Mouse (Mus musculus): ENCODE results near the gene Catsper3.

Gene Catsper3

GRCm38 (mm10) chr13:55784268-55784667, at the start of gene Catsper3:
Catsper3 (plus strand) TSS chr13:55784568.
- DNase-seq, result no peak

GRCm38 (mm10) chr13:55737885-55738284, 46.5 kb upstream of the Catsper3 start:
- no peak for DNase-seq

- no peak for DNase-seq
Observed at GRCm38 (mm10) chr13:55742306-55742705, 42.1 kb upstream of the Catsper3 start.

DNA sequence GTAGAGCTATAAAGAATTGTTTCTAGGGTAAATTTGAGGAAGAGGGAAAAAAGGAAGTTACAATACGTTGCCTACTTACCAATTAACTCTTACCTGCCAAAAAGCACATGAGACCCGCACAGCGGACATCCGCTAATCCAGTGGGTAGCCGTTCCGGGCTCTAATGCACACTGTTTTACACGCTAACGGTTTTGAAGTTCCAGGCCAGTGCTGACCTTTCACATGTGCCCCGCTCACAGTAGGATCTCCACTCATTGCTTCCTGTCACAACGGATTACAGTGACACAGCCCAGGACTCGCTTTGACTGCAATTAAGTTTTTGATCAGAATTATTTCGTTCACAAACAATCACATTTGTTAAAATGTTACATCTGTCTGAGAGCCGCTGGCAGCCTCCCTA, 30.0 kb upstream of the Catsper3 start:
- no peak for DNase-seq

DNA sequence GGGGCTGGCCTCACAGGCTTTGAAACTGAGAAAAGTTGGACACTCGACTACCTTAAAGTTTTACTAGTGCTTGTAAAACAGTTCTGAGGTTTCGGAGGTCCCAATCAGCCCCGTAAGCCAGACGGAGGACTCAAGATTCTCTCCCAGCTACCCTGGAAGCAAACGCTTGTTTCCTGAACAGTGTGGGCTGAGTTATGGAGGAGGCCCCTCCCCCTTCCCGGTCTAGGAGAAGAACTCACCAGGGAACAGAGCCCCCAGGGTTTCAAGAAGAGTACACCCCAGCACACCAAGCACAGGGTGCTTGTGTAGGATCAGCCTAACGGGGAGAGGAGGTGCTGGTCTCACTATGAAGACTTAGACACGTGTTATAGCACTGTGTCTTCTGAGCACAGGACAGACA, 27.6 kb upstream of the Catsper3 start:
- DNase-seq, result no peak

DNA sequence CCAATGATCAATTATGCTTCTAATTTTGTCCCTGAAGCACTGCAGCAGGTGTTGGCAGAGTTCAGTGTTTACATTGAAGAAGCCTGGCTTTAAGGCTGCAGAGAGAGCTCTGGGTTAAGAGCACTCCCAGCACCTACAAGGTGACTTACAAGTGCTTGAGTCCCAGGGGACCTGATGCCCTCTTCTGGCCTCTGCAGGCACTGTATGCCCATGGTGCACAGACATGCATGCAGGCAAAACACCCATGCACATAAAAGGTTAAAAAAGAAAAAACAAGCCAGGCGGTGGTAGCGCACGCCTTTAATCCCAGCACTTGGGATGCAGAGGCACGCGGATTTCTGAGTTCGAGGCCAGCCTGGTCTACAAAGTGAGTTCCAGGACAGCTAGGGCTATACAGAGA, 26.7 kb upstream of the Catsper3 start:
- no peak for DNase-seq

DNA sequence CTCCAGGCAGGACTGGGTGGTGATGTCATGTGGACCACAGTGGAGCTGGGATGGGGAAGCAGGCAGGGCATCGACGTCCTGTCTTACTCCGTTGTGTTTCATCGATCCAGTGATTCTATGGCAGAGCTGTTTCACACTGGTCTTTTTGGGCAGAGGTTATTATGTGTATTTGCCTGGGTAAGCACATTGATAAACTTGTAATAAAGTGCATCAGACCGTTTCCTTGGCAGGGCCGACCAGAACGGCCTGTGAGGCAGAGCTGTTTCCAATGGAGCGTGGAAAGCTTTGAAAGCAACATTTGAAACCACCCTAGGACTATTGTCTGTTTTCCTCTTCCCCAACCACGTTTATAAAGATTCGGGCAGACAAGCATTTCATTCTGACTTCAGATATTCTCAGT, 23.8 kb upstream of the Catsper3 start:
- DNase-seq, result no peak

- DNase-seq, result no peak
Observed at GRCm38 (mm10) chr13:55761486-55761885, 22.9 kb upstream of the Catsper3 start.

GRCm38 (mm10) chr13:55774352-55774751, 10.0 kb upstream of the Catsper3 start:
- DNase-seq, result no peak

- no peak for DNase-seq
Observed at GRCm38 (mm10) chr13:55775056-55775455, 9.3 kb upstream of the Catsper3 start.

DNA sequence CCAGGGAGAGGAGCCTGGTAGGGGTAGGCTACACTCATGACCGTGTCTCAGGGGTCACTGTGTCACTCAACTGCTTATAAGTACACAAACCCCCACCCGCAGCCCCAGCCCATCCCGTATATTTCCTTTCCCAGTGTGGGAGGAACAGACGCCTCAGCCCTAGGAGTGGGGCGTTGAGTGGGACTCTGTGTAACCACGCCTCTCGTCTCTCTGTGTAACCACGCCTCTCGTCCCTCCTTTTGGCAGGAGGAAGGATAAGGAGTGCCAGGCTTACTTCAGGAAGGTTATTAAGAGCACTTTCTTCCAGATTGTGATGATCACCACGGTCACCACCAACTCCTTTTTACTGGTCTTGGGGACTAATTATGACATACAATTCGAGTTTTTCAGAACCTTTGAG, 1.8 kb downstream of the Catsper3 start:
- no peak for DNase-seq

DNA sequence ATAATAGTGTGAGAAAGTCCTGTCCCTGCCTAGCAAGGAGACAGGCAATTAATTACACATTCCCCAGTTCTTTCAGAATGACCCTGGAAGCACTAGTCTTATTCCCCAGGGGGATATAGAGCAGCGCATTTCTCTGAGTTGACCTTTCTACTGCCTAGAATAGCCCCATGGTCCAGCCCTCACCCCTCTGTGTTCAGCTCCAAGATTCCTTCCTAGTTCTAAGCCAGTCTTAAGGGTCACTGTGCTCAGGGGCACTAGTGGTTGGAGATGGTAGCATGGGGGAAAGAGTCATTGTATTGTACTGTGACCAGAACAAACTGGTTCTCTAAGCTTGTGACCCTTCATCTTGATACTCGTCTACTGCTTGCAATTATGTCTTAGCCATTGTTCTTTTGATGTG, 16.9 kb downstream of the Catsper3 start:
- DNase-seq, result no peak

GRCm38 (mm10) chr13:55803973-55804372, 19.6 kb downstream of the Catsper3 start:
- DNase-seq, result no peak

GRCm38 (mm10) chr13:55809041-55809623, 24.8 kb downstream of the Catsper3 start:
- DNase-seq, result no peak

DNA sequence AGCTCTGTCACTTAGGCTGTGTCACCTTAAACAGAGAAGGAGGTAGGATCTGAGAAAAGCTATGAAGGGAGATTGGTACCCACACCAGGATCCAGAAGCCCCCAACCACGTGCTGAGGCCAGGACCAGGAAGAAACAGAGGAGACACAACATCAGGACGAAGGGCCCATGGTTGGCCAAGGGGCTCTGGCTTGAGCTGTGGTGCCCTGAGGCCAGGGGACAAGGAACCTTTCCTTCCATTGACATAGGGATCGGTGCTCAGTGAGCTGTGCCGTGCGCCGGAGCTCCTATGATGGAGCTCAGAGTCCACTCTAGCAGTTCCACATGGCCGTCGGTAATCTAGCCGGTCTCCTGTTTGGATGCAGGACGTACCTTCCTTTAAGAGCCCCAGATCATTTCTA, 25.3 kb downstream of the Catsper3 start:
- no peak for DNase-seq

DNA sequence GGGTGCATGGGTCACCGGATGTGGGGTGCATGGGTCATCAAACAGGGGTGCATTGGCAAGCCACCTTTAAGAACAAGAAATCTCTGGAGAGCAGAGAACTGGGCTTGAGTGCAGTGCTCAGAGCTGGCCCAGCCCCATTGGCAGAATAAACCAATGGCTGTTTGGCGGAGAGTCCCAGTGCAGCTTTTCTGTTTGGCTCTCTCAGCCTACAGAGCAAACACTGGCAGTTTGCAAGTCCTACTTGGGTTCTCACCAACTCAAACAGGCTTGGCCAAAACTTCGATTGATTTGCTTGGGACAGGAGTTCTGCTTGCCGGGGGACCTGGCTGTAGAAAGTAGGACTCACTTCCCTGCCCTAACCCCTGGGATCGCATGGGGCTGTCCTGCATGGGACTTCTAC, 26.6 kb downstream of the Catsper3 start:
- no peak for DNase-seq

- no peak for DNase-seq
Observed at GRCm38 (mm10) chr13:55813490-55814016, 29.2 kb downstream of the Catsper3 start.

GRCm38 (mm10) chr13:55814834-55815233, 30.5 kb downstream of the Catsper3 start:
- DNase-seq, result no peak

DNA sequence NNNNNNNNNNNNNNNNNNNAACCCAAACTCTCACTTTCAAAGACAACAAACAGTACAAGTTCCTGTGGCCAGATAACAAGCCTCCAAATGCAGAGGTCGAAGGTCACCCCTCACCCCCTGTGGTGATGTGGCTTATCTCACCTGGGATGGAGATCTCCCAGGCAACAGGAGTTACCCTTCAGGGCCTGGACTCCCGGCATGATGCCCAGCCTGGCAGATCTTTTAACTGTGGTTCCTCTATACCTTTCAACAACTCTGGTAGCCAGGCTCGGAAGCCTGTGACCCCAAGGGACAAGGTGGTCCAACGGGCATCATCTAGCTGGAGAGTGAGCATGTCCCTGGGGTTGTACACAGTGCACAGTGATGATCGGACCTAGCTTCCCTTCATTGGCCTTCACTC, 38.1 kb downstream of the Catsper3 start:
- no peak for DNase-seq

DNA sequence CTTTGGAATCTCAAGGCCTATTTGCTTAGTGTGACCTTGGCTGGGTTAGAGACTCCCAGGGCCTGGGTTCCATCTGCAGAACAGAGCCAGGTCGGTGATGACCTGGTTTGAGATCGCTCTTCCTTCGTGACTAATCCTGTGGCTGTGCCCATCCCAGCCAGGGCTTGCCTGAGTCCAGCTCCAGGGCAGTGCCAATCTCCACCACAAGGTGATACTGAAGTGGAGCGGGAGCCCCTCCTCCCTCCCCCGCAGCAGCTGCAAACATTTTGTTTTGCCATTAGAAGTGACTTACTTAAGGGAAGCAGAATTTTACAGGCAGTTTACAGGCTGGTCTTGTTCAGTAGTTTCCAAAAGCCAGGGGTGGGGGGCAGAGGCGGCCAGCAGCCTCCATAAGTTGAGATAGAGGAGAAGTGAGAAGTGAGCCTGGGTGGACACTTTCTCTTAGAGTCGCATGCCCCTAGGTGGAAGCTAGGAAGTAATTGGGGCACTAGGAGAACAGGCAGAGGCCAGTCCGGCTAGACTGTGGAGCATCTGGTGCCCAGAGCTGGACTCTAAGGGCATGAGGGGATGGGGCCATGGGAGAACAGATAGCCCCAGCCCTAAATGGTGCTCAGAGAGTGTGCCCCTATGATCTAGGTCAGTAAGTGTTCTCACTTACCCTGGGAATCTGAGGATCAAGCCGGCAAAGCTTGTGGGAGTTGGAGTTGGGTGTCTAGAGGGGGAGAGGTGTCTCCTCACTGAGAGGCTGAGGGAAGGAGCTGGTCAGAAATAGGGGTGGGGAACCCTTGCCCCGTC, 40.0 kb downstream of the Catsper3 start:
- DNase-seq, result no peak

DNA sequence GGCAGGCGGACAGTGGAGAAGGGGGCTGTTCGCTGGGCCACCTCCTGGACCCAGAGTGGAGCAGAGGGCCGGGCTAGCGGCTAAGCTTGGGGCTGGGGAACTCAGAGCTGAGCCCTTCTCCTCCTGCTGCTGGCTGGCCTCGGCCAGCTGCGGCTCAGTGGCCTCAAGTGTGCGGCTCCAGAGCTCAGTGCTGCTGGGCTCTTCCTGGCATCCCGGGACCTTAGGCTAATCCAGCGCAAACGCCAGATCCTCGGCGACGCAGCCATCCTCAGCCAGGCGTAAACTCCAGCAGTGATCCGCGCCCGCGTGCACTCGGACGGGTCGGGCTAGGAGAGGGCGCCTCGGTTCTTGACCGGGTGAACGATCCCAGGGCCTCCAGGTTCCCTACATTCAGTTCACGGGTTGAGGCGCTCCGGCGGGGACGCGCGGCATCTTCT, 40.9 kb downstream of the Catsper3 start:
- DNase-seq, result no peak

GRCm38 (mm10) chr13:55826008-55826671, 41.8 kb downstream of the Catsper3 start:
- no peak for DNase-seq

GRCm38 (mm10) chr13:55826796-55827678, 42.7 kb downstream of the Catsper3 start:
- no peak for DNase-seq
